In the genomic region with DNA sequence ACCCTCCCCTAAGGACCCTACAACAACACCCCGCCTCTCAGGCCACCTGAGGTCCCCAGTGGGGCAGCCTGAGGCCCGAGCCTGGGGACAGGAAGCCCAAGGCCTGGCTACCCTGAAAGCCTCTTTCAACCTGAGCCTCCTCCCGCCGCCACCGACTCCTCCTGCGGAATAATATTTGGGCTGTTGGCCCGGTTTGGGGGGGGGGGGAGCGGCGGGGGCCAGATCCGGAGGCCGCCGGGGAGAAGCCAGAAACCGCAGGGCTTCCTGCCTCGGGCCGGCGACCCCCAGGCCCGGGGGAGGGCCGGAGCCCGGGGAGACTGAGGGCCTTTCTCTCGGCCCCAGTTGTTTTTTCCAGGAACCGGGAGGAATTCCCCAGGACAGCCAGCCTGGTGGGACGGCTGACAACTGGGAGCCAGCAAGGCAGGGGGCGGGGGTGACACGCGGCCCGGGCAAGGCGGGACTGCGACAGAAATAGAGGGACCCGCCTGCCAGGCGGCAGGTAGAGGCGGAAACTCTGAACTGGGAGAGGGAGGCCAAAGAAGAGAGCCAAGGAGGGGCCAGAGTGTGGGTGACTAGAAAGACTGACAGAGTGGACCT, we compare ENCODE assay signal across 8 mouse cellular contexts. TPM values are rescaled to one million over a fixed set of nuclear protein-coding genes. Genes with fewer than 3 reads are reported as not detected.
DNase-seq lines count a peak whose midpoint lies in the region; ATAC-seq and TF ChIP-seq lines count a peak whose summit lies in the region.

No protein-coding gene starts in this region.

- H3K9me3 ChIP-seq in forebrain, embryonic 12.5 days: no peaks in the 10 kb centered on the region
- H3K9me3 ChIP-seq in hindbrain, embryonic 15.5 days: no peaks in the 10 kb centered on the region
- no peaks in the 10 kb centered on the region for H3K9me3 ChIP-seq in stomach, embryonic 14.5 days (ENCODE audit: control insufficient read depth, low read depth, low read length)

- H3K4me1 ChIP-seq in forebrain, embryonic 12.5 days: peaks cover 18% of the 10 kb centered on the region
- peaks cover 13% of the 10 kb centered on the region for H3K4me1 ChIP-seq in hindbrain, embryonic 15.5 days (replicated peaks)
- no peaks in the 10 kb centered on the region for H3K4me1 ChIP-seq in lung, adult 2 months (ENCODE audit: control insufficient read depth, insufficient read depth, low read length)
- peaks cover 15% of the 10 kb centered on the region; the same call in 1 of the 2 replicates for H3K4me1 ChIP-seq in stomach, embryonic 14.5 days (ENCODE audit: control insufficient read depth, insufficient read depth, low read length)

- no peak overlapping the region for H3K27ac ChIP-seq in forebrain, embryonic 12.5 days
- H3K27ac ChIP-seq in hindbrain, embryonic 15.5 days (replicated peaks): no peak overlapping the region
- H3K27ac ChIP-seq in stomach, embryonic 14.5 days (ENCODE audit: low read length): peak overlapping the region; percentile 83

- WGBS in forebrain, embryonic 12.5 days: 4% methylated on average over 31 of the region's 31 CpGs
- WGBS in hindbrain, embryonic 15.5 days: 3% methylated on average over 27 of the region's 31 CpGs
- WGBS in lung, adult 2 months: 2% methylated on average over 31 of the region's 31 CpGs
- WGBS in stomach, embryonic 14.5 days: 2% methylated on average over 29 of the region's 31 CpGs

- peak overlapping the region; percentile 57 for H3K9ac ChIP-seq in forebrain, embryonic 12.5 days
- H3K9ac ChIP-seq in hindbrain, embryonic 15.5 days: peak overlapping the region; percentile 29; the same call in 1 of the 2 replicates
- H3K9ac ChIP-seq in stomach, embryonic 14.5 days (replicated peaks; ENCODE audit: low read depth, low read length): peak overlapping the region; percentile 52

- peak; percentile 26 for DNase-seq in ovary, postnatal 10 days (ENCODE audit: low spot score)
- no peak for DNase-seq in ovary, postnatal 14 days (ENCODE audit: low spot score)
- DNase-seq in lung, adult 2 months: no peak
- DNase-seq in frontal cortex, postnatal 25 days (ENCODE audit: low spot score in 2 of 2): no peak
- no peak for DNase-seq in spleen, adult 18-20 months

- peak overlapping the region; percentile 57 for H3K4me2 ChIP-seq in forebrain, embryonic 12.5 days
- peak overlapping the region; percentile 52 for H3K4me2 ChIP-seq in hindbrain, embryonic 15.5 days
- peak overlapping the region; percentile 56 for H3K4me2 ChIP-seq in stomach, embryonic 14.5 days (replicated peaks; ENCODE audit: low read depth, low read length)

- no peaks in the 10 kb centered on the region for H3K27me3 ChIP-seq in forebrain, embryonic 12.5 days
- no peaks in the 10 kb centered on the region for H3K27me3 ChIP-seq in hindbrain, embryonic 15.5 days
- no peaks in the 10 kb centered on the region for H3K27me3 ChIP-seq in stomach, embryonic 14.5 days (ENCODE audit: control insufficient read depth, insufficient read depth, low read length)

- TF ChIP-seq POLR2A in lung, adult 2 months (IDR thresholded peaks at IDR 0.05; ENCODE audit: borderline replicate concordance, extremely low read depth, low read depth, low read length): no peak

- peaks cover 9% of the 10 kb centered on the region for H3K36me3 ChIP-seq in forebrain, embryonic 12.5 days (replicated peaks)
- peaks cover under 1% of the 10 kb centered on the region for H3K36me3 ChIP-seq in hindbrain, embryonic 15.5 days
- peaks cover 3% of the 10 kb centered on the region; the same call in 1 of the 2 replicates for H3K36me3 ChIP-seq in stomach, embryonic 14.5 days (ENCODE audit: control insufficient read depth, insufficient read depth, low read length)

- TF ChIP-seq CTCF in lung, adult 2 months (IDR thresholded peaks at IDR 0.05; ENCODE audit: insufficient read depth, low read length): no peak

- peak overlapping the region; percentile 27 for H3K4me3 ChIP-seq in forebrain, embryonic 12.5 days (replicated peaks)
- H3K4me3 ChIP-seq in hindbrain, embryonic 15.5 days: peak overlapping the region; percentile 21; the same call in 1 of the 2 replicates
- peak overlapping the region; percentile 24 for H3K4me3 ChIP-seq in lung, adult 2 months (replicated peaks; ENCODE audit: extremely low read depth, low read depth, low read length)
- H3K4me3 ChIP-seq in stomach, embryonic 14.5 days (ENCODE audit: low read depth, low read length): peak overlapping the region; percentile 26

- ATAC-seq in forebrain, embryonic 12.5 days (ENCODE audit: low FRiP score): peak; percentile 30; the same call in 1 of the 2 replicates
- ATAC-seq in hindbrain, embryonic 15.5 days (ENCODE audit: low FRiP score, low read depth): no peak
- ATAC-seq in stomach, embryonic 14.5 days (ENCODE audit: insufficient number of reproducible peaks, insufficient read depth, low FRiP score, low read depth): peak; percentile 46; the same call in 1 of the 2 replicates

RNA-seq across cellular contexts. Expression of gene Irf2bp1, which starts 8.3 kb away (rescaled TPM):
- 36.2 and 39.8 TPM in 2 replicates for polyA plus RNA-seq in forebrain, embryonic 12.5 days (2016; fragmentation: Nextera tagmentation; extraction: Ambion mirVana)
- polyA plus RNA-seq in hindbrain, embryonic 15.5 days (2015; fragmentation: Nextera tagmentation; extraction: Ambion mirVana): 31.6 and 35.2 TPM in 2 replicates
- 34.7 and 39.9 TPM in 2 replicates for polyA plus RNA-seq in lung, adult 2 months (2012; rRNA removed)
- 22.7 and 25.5 TPM in 2 replicates for polyA plus RNA-seq in stomach, embryonic 14.5 days (2014; fragmentation: Nextera tagmentation; extraction: Ambion mirVana)

RNA-seq across cellular contexts. Expression of gene Foxa3, which starts 11.2 kb away (rescaled TPM):
- 0.09 TPM in 1 of 2 replicates, not detected in the other for polyA plus RNA-seq in forebrain, embryonic 12.5 days (2016; fragmentation: Nextera tagmentation; extraction: Ambion mirVana)
- 0.08 TPM in 1 of 2 replicates, not detected in the other for polyA plus RNA-seq in hindbrain, embryonic 15.5 days (2015; fragmentation: Nextera tagmentation; extraction: Ambion mirVana)
- 0.39 and 0.60 TPM in 2 replicates for polyA plus RNA-seq in lung, adult 2 months (2012; rRNA removed)
- 14.8 and 15.3 TPM in 2 replicates for polyA plus RNA-seq in stomach, embryonic 14.5 days (2014; fragmentation: Nextera tagmentation; extraction: Ambion mirVana)

RNA-seq across cellular contexts. Expression of gene Sympk, which starts 12.1 kb away (rescaled TPM):
- polyA plus RNA-seq in forebrain, embryonic 12.5 days (2016; fragmentation: Nextera tagmentation; extraction: Ambion mirVana): 50.6 and 53.2 TPM in 2 replicates
- polyA plus RNA-seq in hindbrain, embryonic 15.5 days (2015; fragmentation: Nextera tagmentation; extraction: Ambion mirVana): 27.5 and 30.1 TPM in 2 replicates
- 69.3 and 76.1 TPM in 2 replicates for polyA plus RNA-seq in lung, adult 2 months (2012; rRNA removed)
- polyA plus RNA-seq in stomach, embryonic 14.5 days (2014; fragmentation: Nextera tagmentation; extraction: Ambion mirVana): 21.7 and 23.7 TPM in 2 replicates

RNA-seq across cellular contexts. Expression of gene Mypop, which starts 21.1 kb away (rescaled TPM):
- 3.3 and 4.6 TPM in 2 replicates for polyA plus RNA-seq in forebrain, embryonic 12.5 days (2016; fragmentation: Nextera tagmentation; extraction: Ambion mirVana)
- polyA plus RNA-seq in hindbrain, embryonic 15.5 days (2015; fragmentation: Nextera tagmentation; extraction: Ambion mirVana): 6.9 and 7.2 TPM in 2 replicates
- 7.2 and 10.2 TPM in 2 replicates for polyA plus RNA-seq in lung, adult 2 months (2012; rRNA removed)
- polyA plus RNA-seq in stomach, embryonic 14.5 days (2014; fragmentation: Nextera tagmentation; extraction: Ambion mirVana): 3.0 and 3.5 TPM in 2 replicates

RNA-seq across cellular contexts. Expression of gene Nanos2, which starts 24.9 kb away (rescaled TPM):
- polyA plus RNA-seq in forebrain, embryonic 12.5 days (2016; fragmentation: Nextera tagmentation; extraction: Ambion mirVana): 0.24 and 0.28 TPM in 2 replicates
- polyA plus RNA-seq in hindbrain, embryonic 15.5 days (2015; fragmentation: Nextera tagmentation; extraction: Ambion mirVana): 0.53 and 0.83 TPM in 2 replicates
- 0.07 and 0.09 TPM in 2 replicates for polyA plus RNA-seq in lung, adult 2 months (2012; rRNA removed)
- not detected in 2 replicates for polyA plus RNA-seq in stomach, embryonic 14.5 days (2014; fragmentation: Nextera tagmentation; extraction: Ambion mirVana)
